Mouse (Mus musculus): ENCODE results near the gene E130308A19Rik.

Gene E130308A19Rik

DNA sequence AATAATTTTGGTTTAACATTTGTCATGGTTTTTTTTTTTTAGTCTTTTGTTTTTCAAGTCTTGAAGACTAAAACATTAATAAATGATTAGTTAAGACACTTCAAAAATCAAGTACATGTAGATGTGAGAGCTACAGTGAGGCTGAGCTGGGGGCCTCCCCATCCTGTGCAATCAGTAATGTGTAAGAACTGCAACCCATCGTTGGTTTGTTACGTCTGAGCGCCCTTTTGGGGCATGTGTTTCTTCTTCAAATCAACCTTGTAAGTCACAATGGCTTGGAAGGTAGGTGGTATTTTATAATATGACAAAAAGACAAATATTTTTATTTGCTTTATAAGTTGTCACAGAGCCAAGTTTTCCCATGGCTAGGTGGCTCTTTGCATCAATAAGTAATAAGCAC is 95.8 kb downstream of the E130308A19Rik start:
- in situ Hi-C loops (cut with MboI; ENCODE audit: unreplicated experiment in 2 of 2): no loop called here

DNA sequence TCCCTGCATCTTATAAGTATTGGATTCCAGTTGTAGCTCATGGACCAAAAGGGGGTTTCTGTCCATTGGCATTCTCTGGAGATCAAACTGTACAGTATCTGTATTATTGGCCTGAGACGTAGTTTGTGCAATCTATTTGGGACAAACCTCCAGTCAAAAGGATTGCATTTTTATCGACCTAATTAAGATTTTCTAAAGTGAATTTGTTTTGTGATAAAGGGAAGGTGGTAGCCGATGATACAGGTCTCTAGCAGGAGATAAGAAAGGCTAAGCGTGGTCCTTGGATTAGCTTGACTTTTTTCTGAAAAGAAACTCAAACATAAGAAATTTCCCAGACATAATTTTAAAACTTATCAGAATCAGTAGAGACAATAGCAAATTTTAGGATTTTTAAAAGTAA is 99.6 kb downstream of the E130308A19Rik start:
- in situ Hi-C loops (cut with MboI; ENCODE audit: unreplicated experiment in 2 of 2): no loop called here

- in situ Hi-C loops (cut with MboI; ENCODE audit: unreplicated experiment in 2 of 2): no loop called here
Observed at GRCm38 (mm10) chr4:59726501-59726900, 100.5 kb downstream of the E130308A19Rik start.

DNA sequence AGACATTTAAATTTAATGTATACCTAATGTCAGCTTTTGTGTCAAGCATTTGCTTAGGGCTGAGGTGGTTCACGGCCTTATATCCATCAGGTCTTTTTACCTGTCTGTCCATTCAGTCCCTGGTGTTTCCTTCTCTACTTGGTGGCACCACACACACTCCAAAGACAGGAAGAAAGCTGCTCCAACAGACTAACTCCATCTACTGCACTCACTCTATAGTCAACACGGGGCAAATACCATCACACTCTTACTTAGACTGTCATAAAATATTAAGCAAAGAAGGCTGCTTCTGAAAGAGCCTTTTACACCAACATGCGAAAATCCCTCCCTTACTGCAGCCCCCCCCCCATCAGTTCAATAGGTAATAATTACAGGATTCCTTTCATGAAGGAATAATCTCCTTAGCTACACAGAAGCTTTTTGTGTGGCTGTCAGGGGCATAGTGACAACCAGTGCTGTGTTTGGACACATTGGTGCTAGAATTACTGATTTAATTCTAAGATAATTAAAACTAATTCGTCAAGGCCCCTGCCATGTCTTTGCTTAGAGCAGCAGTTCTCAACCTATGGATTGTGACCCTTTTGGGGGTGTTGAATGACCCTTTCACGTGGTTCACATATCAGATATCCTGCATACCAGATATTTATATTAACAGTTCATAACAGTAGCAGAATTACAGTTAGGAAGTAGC is 101.3 kb downstream of the E130308A19Rik start:
- in situ Hi-C loops (cut with MboI; ENCODE audit: unreplicated experiment in 2 of 2): no loop called here

DNA sequence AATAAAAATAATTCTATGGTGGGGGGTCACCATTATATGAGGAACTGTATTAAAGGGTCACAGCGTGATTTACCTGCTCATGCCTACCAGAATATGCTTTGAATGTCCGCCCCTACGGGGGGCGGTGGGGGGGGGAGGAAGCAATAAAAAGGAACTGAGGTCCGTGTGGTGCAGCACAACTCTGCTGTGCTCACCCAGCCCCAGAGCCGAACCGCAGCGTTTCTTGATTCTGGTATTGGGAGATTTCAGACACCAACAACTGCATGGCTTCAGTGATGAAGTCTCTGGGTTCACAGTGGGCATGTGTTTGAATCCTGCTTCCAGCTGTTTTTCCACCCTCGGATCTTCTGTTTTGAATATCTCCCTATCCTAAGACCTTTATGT is 101.9 kb downstream of the E130308A19Rik start:
- in situ Hi-C loops (cut with MboI; ENCODE audit: unreplicated experiment in 2 of 2): no loop called here

GRCm38 (mm10) chr4:59728839-59729238 is 102.8 kb downstream of the E130308A19Rik start:
- in situ Hi-C loops (cut with MboI; ENCODE audit: unreplicated experiment in 2 of 2): no loop called here

GRCm38 (mm10) chr4:59731544-59731943 is 105.5 kb downstream of the E130308A19Rik start:
- in situ Hi-C loops (cut with MboI; ENCODE audit: unreplicated experiment in 2 of 2): loop anchor here in 1 of 2 experiments (10.0 kb wide), 1 partner anchor 117 kb away; no protein-coding TSS in a partner anchor

- in situ Hi-C loops (cut with MboI; ENCODE audit: unreplicated experiment in 2 of 2): loop anchor here (5.0 to 10.0 kb wide), 2 partner anchors 117 to 125 kb away; no protein-coding TSS in a partner anchor
Observed at GRCm38 (mm10) chr4:59739321-59739720, 113.3 kb downstream of the E130308A19Rik start.

GRCm38 (mm10) chr4:59739882-59740281 is 113.9 kb downstream of the E130308A19Rik start:
- in situ Hi-C loops (cut with MboI; ENCODE audit: unreplicated experiment in 2 of 2): loop anchor here (5.0 to 10.0 kb wide), 3 partner anchors 118 to 365 kb away; no protein-coding TSS in a partner anchor

- in situ Hi-C loops (cut with MboI; ENCODE audit: unreplicated experiment in 2 of 2): loop anchor here in 1 of 2 experiments (25.0 kb wide), 1 partner anchor 666 kb away; no protein-coding TSS in a partner anchor
Observed at GRCm38 (mm10) chr4:59753491-59754140, 127.6 kb downstream of the E130308A19Rik start.

DNA sequence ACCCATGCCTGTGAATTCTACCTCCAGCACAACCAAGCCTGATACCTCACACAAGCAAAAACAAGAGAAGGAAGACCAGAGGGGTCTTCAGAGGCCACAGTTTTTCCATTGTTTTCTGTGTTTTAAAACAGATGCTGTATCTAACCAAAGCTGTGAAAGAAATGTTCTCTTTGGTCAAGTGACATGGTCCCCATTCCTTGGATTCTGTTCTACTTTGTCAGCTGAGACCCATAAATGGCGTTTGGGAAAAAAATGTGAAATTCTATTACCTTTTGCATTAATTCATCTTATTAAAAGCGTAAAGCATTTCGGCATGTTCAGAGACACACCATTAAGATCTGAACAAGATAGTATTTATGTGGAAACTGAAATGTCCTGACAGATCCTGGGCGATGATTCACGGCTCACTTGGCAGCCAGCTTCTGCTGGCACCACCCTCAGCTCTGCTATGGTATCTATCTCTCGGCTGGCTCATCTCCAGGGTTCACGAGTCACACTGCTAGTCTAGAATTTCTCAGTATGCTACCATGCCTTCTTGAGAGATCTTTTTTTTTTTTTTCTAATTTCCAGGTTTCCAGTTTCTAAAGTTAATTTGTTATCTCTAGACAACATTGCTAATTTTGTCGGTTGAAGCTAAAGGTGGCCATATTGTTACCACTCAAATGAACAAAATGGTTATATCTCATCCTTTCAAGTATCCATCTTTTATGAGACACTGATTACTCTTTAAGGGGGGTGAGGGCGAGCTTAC is 130.5 kb downstream of the E130308A19Rik start:
- in situ Hi-C loops (cut with MboI; ENCODE audit: unreplicated experiment in 2 of 2): loop anchor here in 1 of 2 experiments (25.0 kb wide), 1 partner anchor 669 kb away; no protein-coding TSS in a partner anchor

- in situ Hi-C loops (cut with MboI; ENCODE audit: unreplicated experiment in 2 of 2): loop anchor here in 1 of 2 experiments (25.0 kb wide), 1 partner anchor 670 kb away; no protein-coding TSS in a partner anchor
Observed at GRCm38 (mm10) chr4:59757452-59758435, 131.7 kb downstream of the E130308A19Rik start.

GRCm38 (mm10) chr4:59760016-59760415 is 134.0 kb downstream of the E130308A19Rik start:
- in situ Hi-C loops (cut with MboI; ENCODE audit: unreplicated experiment in 2 of 2): loop anchor here in 1 of 2 experiments (25.0 kb wide), 1 partner anchor 673 kb away; no protein-coding TSS in a partner anchor

DNA sequence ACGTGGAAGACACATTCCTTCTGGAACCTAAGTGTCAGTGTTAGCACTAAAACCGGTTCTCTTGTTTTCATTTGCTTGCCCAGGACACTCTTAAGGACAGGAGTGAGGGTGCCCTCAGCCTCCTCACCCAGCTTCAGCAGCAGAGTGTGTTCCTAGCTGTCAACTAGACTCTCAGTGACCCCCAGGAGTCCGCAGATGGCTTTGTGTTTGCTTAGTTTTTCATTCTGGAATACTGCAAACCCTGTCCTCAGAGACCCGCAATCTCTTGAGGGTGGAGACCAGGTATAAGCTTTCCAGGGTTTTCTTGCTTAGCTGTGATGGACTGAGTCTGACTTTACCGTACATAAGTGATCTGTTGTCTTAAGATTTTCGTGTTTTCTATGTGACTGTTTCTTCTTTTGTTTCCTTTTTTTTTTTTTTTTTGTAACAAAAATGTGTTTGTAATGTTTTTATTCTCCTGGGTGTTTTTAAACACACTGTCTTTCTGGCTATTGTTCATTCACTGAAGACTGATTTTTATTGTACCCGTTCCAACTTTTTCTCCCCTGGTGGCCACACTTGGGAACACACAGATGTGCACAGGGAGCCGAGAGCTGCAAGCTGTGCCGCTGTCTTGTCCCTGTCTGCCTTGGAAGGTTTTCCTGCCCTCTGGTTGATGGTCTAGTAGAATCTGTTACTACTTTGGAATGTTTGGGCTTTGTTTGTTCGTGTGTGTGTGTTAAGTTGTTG is 134.8 kb downstream of the E130308A19Rik start:
- in situ Hi-C loops (cut with MboI; ENCODE audit: unreplicated experiment in 2 of 2): loop anchor here in 1 of 2 experiments (25.0 kb wide), 1 partner anchor 673 kb away; no protein-coding TSS in a partner anchor

DNA sequence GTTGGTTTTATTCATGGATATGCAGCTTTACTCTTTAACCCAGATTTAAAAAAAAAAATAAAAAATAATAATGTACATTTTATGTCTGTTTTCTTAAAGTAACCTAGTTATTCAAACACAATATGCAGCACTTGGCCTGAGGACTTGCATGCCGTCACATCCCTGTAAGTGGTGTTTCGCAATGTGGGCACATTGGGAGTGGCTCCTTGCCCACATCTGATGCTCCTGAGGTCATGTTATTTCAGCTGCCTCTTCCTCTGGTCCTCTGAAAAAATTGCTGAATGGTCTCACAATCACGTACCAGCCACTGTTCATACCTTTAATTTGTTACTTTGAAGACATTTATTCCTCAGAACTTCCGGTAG is 135.3 kb downstream of the E130308A19Rik start:
- in situ Hi-C loops (cut with MboI; ENCODE audit: unreplicated experiment in 2 of 2): loop anchor here in 1 of 2 experiments (25.0 kb wide), 1 partner anchor 674 kb away; no protein-coding TSS in a partner anchor

GRCm38 (mm10) chr4:59764950-59765349 is 138.9 kb downstream of the E130308A19Rik start:
- in situ Hi-C loops (cut with MboI; ENCODE audit: unreplicated experiment in 2 of 2): loop anchor here in 1 of 2 experiments (25.0 kb wide), 1 partner anchor 678 kb away; no protein-coding TSS in a partner anchor

DNA sequence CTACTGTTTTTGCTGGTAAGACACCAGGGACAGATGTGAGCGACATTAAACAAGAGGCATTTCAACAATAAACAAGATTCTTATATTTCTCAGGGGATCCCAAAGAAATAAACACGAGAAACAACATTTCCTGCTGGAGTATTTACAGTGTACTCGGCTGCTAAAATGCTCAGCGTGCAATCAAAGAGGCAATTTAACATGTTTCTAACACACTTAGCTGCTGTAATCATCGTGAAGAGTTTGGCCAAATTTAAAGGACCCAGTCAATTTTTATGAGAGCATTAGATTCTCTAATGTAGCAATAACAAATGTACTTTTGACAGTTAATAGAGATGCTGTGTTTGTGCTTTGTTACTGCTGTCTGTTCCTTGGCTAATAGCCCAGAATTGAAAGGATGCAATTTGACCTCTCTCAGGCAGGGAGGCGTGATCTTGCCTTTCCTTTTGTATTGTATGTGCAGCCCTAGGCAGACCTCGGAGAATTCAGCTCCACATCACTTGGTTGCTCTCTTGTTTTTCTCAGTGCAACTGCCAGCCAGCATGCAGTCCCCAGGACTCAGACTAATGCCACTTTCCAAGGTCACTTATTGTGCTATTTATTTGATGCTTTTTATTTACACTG is 139.5 kb downstream of the E130308A19Rik start:
- in situ Hi-C loops (cut with MboI; ENCODE audit: unreplicated experiment in 2 of 2): loop anchor here in 1 of 2 experiments (25.0 kb wide), 1 partner anchor 678 kb away; no protein-coding TSS in a partner anchor

DNA sequence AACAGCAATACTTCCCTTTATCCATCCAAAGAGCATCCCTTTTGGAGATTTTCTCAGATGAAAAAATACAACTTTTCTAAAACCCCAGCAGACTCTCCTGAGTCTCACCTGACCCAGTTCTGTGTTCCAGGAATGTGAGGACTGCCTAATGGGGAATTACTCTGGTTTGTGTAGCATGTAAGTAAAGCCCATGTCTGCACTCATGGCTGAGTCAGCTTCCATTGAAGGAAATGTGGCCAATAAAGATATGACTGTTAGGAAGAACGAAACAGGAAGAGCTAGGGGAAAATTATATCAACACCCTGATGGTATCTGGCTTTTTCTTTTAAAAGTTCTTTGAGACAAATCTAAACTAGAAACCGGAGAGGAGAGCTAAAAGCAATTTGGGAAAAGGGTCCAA is 141.7 kb downstream of the E130308A19Rik start:
- in situ Hi-C loops (cut with MboI; ENCODE audit: unreplicated experiment in 2 of 2): loop anchor here in 1 of 2 experiments (25.0 kb wide), 1 partner anchor 680 kb away; no protein-coding TSS in a partner anchor

Measured in v-Abl transformed pro-B cells (cell line).